Mouse (Mus musculus): ENCODE data around the gene Dnah12. TPM values are rescaled to one million over a fixed set of nuclear protein-coding genes. Genes with fewer than 3 reads are reported as not detected.

Dnah12 gene
- polyA plus RNA-seq, 1 experiment = 0.08 TPM

Other genes with a start within 250 kb of the Dnah12 start
- gene Slmap, start 158.3 kb upstream of the Dnah12 start, polyA plus RNA-seq (2012; ENCODE audit: insufficient read depth, insufficient read length, missing spikeins) = 75.7 and 115 TPM in 2 replicates
- gene Dennd6a, start 119.4 kb upstream of the Dnah12 start, polyA plus RNA-seq (2012; ENCODE audit: insufficient read depth, insufficient read length, missing spikeins) = 16.7 and 18.5 TPM in 2 replicates
- gene Arf4, start 55.2 kb upstream of the Dnah12 start, polyA plus RNA-seq (2012; ENCODE audit: insufficient read depth, insufficient read length, missing spikeins) = 194 and 203 TPM in 2 replicates
- gene Pde12, start 23.4 kb upstream of the Dnah12 start, polyA plus RNA-seq (2012; ENCODE audit: insufficient read depth, insufficient read length, missing spikeins) = 4.6 and 5.6 TPM in 2 replicates
- gene Asb14, start 201.3 kb downstream of the Dnah12 start, polyA plus RNA-seq (2012; ENCODE audit: insufficient read depth, insufficient read length, missing spikeins) = 0.71 and 1.8 TPM in 2 replicates

All from brown adipose tissue, adult 24 weeks (tissue).